Mouse (Mus musculus): ENCODE measurements around the gene 1500009C09Rik. TPM values are rescaled to one million over a fixed set of nuclear protein-coding genes. Genes with fewer than 3 reads are reported as not detected.

The 1500009C09Rik gene
- total and polyA plus RNA-seq, 3 experiments = 0.08 TPM; not detected in 2

DNA sequence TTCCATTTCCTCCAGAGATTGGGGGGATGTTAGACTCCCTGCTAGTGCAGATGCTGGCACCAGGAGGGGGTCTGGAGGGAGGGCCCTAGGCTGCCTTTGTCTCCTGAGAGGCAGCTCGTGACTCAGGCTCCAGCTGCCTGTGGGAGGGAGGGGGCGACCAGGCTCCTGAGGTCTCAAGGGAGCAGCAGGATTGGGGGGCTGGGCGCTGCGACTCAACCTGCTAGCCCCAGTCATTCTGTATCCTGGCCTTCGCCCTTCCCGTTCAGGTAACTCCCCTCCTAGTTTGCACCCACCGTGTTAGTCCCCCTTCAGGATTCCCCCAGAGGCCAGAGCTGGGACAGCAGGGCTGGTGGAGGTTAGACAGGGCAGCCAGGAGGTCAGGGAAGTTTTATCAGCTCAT lies 35.2 kb upstream of the 1500009C09Rik start:
- WGBS = 28% methylated on average over 7 of the region's 7 CpGs
- Histone ChIP-seq H3K27ac (no peak overlapping the region), H3K36me3 (ENCODE audit: control insufficient read depth, insufficient read depth, low read length) (no peaks in the 10 kb centered on the region), H3K4me3 (no peak overlapping the region), H3K79me2 (replicated peaks; ENCODE audit: control insufficient read depth, insufficient read depth, low read length) (no peaks in the 10 kb centered on the region), H3K4me1 (ENCODE audit: control insufficient read depth, insufficient read depth, low read length) (no peaks in the 10 kb centered on the region), H3K27me3 (ENCODE audit: control insufficient read depth, insufficient read depth, low read length) (peaks cover 10% of the 10 kb centered on the region), H3K9ac (ENCODE audit: low read depth, low read length) (no peak overlapping the region)
- no peak for DNase-seq
- intact Hi-C loops (cut with DNase I) = no loop called here
- TF ChIP-seq EP300 (IDR thresholded peaks at IDR 0.05; ENCODE audit: insufficient read depth, low read depth, low read length) = no peak
- TF ChIP-seq POLR2A (IDR thresholded peaks at IDR 0.05; ENCODE audit: insufficient read depth, low read depth, low read length) = no peak
- no peak for TF ChIP-seq CTCF (IDR thresholded peaks at IDR 0.05)

DNA sequence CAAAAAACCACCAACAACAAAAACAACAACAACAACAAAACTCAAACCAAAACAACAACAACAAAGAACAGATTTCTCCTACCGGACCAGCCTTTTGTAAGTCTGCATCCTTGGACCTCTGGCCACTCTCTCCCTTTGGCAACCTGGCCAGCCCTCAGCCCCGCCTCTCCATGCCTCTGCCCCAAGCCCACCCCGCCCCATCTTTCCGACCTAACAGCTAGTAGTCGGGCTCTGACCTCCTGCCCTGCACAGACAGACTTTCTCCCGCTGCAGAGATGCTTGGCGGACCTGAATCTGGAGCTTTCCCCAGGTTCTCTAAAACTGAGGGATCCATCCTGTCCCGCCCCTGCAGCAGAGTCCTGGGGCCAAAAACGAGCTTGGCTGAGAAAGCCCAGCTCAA lies 34.2 kb upstream of the 1500009C09Rik start:
- DNase-seq = no peak
- TF ChIP-seq CTCF (IDR thresholded peaks at IDR 0.05) (no peak), EP300 (IDR thresholded peaks at IDR 0.05; ENCODE audit: insufficient read depth, low read depth, low read length) (no peak), POLR2A (IDR thresholded peaks at IDR 0.05; ENCODE audit: insufficient read depth, low read depth, low read length) (no peak)
- no peaks in the 10 kb centered on the region for H3K4me1 ChIP-seq (ENCODE audit: control insufficient read depth, insufficient read depth, low read length)
- H3K36me3 ChIP-seq (ENCODE audit: control insufficient read depth, insufficient read depth, low read length) = no peaks in the 10 kb centered on the region
- WGBS = 48% methylated on average over 9 of the region's 9 CpGs
- no peak overlapping the region for H3K9ac ChIP-seq (ENCODE audit: low read depth, low read length)
- no peak overlapping the region for H3K4me3 ChIP-seq
- H3K27ac ChIP-seq = no peak overlapping the region
- peaks cover 5% of the 10 kb centered on the region; the same call in 1 of the 2 replicates for H3K27me3 ChIP-seq (ENCODE audit: control insufficient read depth, insufficient read depth, low read length)
- intact Hi-C loops (cut with DNase I) = no loop called here
- no peaks in the 10 kb centered on the region for H3K79me2 ChIP-seq (replicated peaks; ENCODE audit: control insufficient read depth, insufficient read depth, low read length)

DNA sequence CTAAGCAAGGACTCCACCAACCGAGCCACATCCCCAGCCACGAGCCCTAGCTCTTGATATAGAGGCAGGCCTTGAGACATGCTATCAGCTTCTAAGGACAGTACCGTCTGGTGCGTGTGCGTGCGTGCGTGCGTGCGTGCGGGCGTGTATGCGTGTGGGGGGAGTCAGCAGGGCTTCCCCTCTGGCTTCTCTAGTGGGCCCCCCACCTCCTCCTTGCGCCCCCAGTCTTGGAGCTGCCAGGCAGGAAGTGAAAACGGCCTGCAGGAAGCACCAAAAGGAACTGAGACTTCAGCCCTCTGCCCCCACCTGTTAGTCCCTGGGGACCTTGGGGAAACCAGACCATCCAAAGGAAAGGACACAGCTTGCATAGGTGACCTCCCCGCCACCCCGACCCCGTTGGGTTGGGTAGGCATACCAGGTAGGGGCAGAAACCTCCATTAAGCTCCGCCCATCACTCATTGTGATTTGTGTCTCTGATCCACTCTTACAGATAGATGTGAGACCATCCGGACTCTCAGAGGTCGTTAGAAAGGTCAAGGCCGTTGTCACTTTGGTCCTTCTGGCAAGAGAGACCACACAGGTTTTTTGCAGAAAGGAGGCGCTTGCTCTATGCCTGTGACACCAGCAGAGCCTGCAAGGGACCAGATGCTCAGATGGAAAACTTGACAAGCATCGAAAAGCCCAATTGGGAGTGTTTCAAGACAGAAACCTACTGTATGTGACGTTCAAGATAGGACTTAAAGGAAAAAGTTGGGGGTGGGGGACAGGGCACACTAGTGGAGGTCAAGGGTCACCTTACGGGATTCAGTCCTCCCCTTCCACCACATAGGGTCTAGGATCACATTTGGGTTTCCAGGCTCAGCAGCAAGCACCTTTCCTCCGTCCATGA lies 33.2 kb upstream of the 1500009C09Rik start:
- intact Hi-C loops (cut with DNase I) = no loop called here
- TF ChIP-seq CTCF (IDR thresholded peaks at IDR 0.05) (no peak), EP300 (IDR thresholded peaks at IDR 0.05; ENCODE audit: insufficient read depth, low read depth, low read length) (no peak), POLR2A (IDR thresholded peaks at IDR 0.05; ENCODE audit: insufficient read depth, low read depth, low read length) (no peak)

DNA sequence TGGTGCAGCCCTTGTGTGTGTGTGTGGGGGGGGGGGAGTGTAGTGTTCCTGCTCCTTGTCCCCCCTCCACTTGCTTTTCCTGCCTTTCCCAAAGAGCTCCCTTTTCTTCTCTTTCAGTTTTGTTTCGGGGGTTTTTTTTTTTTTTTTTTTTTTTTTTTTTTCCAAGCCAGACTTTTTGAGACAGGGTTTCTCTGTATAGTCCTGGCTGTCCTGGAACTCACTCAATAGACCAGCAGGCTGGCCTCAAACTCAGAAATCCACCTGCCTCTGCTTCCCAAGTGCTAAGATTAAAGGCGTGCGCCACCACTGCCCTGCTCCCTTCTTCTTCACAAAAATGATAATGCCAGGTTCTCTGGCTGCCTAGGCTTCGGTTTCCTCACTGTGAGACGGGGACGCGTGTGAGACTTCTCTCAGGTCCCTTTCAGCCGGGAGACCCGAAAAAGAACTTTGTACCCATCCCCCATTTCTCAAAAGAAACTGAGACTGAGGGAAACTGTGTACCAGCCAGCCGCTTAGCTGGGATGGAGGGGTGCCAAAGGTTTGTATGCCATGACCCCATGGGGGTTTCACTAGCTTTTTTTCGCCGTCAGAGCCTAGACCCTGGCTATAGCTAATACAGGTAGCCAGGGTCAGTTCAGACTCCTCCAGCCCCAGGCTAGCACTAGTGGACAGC lies 32.1 kb upstream of the 1500009C09Rik start:
- intact Hi-C loops (cut with DNase I) = no loop called here
- no peak for TF ChIP-seq CTCF (IDR thresholded peaks at IDR 0.05)
- TF ChIP-seq EP300 (IDR thresholded peaks at IDR 0.05; ENCODE audit: insufficient read depth, low read depth, low read length) = no peak
- no peak for TF ChIP-seq POLR2A (IDR thresholded peaks at IDR 0.05; ENCODE audit: insufficient read depth, low read depth, low read length)
- no peak overlapping the region for H3K4me3 ChIP-seq
- peaks cover 7% of the 10 kb centered on the region; the same call in 1 of the 2 replicates for H3K27me3 ChIP-seq (ENCODE audit: control insufficient read depth, insufficient read depth, low read length)
- no peak overlapping the region for H3K9ac ChIP-seq (ENCODE audit: low read depth, low read length)
- DNase-seq = no peak
- no peaks in the 10 kb centered on the region for H3K4me1 ChIP-seq (ENCODE audit: control insufficient read depth, insufficient read depth, low read length)
- no peaks in the 10 kb centered on the region for H3K79me2 ChIP-seq (replicated peaks; ENCODE audit: control insufficient read depth, insufficient read depth, low read length)
- H3K36me3 ChIP-seq (ENCODE audit: control insufficient read depth, insufficient read depth, low read length) = no peaks in the 10 kb centered on the region
- H3K27ac ChIP-seq = no peak overlapping the region
- 73% methylated on average over 12 of the region's 12 CpGs for WGBS

More for the DNA sequence above, 33.2 kb upstream of the 1500009C09Rik start:
- WGBS = 48% methylated on average over 26 of the region's 26 CpGs
- Histone ChIP-seq H3K4me1 (ENCODE audit: control insufficient read depth, insufficient read depth, low read length) (no peaks in the 10 kb centered on the region), H3K79me2 (replicated peaks; ENCODE audit: control insufficient read depth, insufficient read depth, low read length) (no peaks in the 10 kb centered on the region), H3K27ac (no peak overlapping the region), H3K4me3 (no peak overlapping the region), H3K27me3 (ENCODE audit: control insufficient read depth, insufficient read depth, low read length) (peaks cover 3% of the 10 kb centered on the region; the same call in 1 of the 2 replicates), H3K36me3 (ENCODE audit: control insufficient read depth, insufficient read depth, low read length) (no peaks in the 10 kb centered on the region), H3K9ac (ENCODE audit: low read depth, low read length) (no peak overlapping the region)
- peak in 1 of 2 experiments; percentile 62 for DNase-seq

- TF ChIP-seq EP300 (IDR thresholded peaks at IDR 0.05; ENCODE audit: insufficient read depth, low read depth, low read length) (no peak), POLR2A (IDR thresholded peaks at IDR 0.05; ENCODE audit: insufficient read depth, low read depth, low read length) (no peak), CTCF (IDR thresholded peaks at IDR 0.05) (no peak)
- Histone ChIP-seq H3K4me1 (ENCODE audit: control insufficient read depth, insufficient read depth, low read length) (no peaks in the 10 kb centered on the region), H3K27me3 (ENCODE audit: control insufficient read depth, insufficient read depth, low read length) (peaks cover 7% of the 10 kb centered on the region; the same call in 1 of the 2 replicates), H3K36me3 (ENCODE audit: control insufficient read depth, insufficient read depth, low read length) (no peaks in the 10 kb centered on the region), H3K4me3 (no peak overlapping the region), H3K79me2 (replicated peaks; ENCODE audit: control insufficient read depth, insufficient read depth, low read length) (no peaks in the 10 kb centered on the region), H3K9ac (ENCODE audit: low read depth, low read length) (no peak overlapping the region), H3K27ac (no peak overlapping the region)
- intact Hi-C loops (cut with DNase I) = no loop called here
- 75% methylated on average over 14 of the region's 14 CpGs for WGBS
- no peak for DNase-seq
These were observed 30.9 kb upstream of the 1500009C09Rik start for GRCm38 (mm10) chr15:82221104-82221860.
